Mouse (Mus musculus) brain, embryonic 14.5 days (tissue): Measurements from ENCODE around the gene Galntl5.

Source experiments
- CTCF ChIP-seq: fragments of 200-500 bp; IDR thresholded peaks from 2 replicates; pipeline ENCODE4 v1.5.1; 2012; ENCODE audit warnings: inconsistent platforms, mild to moderate bottlenecking, moderate library complexity, borderline replicate concordance; ENCODE audit not compliant: insufficient read depth, insufficient read length; ENCODE audit errors: extremely low read depth
- POLR2A ChIP-seq: fragments of 200-500 bp; IDR thresholded peaks from 2 replicates; pipeline ENCODE4 v1.6.1; 2012; ENCODE audit warnings: mild to moderate bottlenecking, inconsistent platforms, borderline replicate concordance; ENCODE audit not compliant: poor library complexity, insufficient read depth, insufficient read length, severe bottlenecking; ENCODE audit errors: extremely low read depth

DNA sequence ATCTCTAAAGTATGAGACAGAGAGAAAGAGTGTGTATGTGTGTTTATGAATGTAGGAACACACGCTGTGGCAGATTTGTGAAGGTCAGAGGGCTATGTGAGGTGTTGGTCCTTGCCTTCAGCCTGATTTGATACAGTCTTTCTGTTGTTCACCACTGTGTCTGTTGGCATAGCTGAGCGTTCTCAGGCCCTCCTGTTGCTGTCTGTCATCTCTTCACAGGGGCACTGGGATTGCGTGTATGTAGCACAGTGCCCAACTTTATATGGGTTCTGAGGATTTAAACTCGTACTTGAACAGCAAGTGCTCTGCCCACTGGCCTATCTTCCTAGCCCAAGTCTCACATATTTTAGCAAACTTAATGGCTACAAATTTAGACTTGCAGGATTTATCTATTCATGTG, 2.3 kb downstream of the Galntl5 start:
- TF ChIP-seq CTCF (no peak), POLR2A (no peak)
